Mouse (Mus musculus) bone marrow, adult 2 months (tissue): Measurements from ENCODE around the gene Peak1.

ENCODE experiments used
- CTCF ChIP-seq: fragments of 200-500 bp; IDR thresholded peaks from 2 replicates; pipeline ENCODE4 v1.5.1; 2011; ENCODE audit warnings: low read length, control low read depth; ENCODE audit not compliant: control insufficient read depth, insufficient read depth
- POLR2A ChIP-seq: fragments of 200-500 bp; IDR thresholded peaks from 2 replicates; pipeline ENCODE4 v1.6.1; 2011; ENCODE audit warnings: low read depth, mild to moderate bottlenecking, control low read depth, low read length, borderline replicate concordance; ENCODE audit not compliant: control insufficient read depth

- TF ChIP-seq POLR2A (no peak), CTCF (no peak)
Measured at GRCm38 (mm10) chr9:56463686-56464515, 46.0 kb upstream of the Peak1 start.
